Mouse (Mus musculus): ENCODE measurements around the gene Lias.

DNA sequence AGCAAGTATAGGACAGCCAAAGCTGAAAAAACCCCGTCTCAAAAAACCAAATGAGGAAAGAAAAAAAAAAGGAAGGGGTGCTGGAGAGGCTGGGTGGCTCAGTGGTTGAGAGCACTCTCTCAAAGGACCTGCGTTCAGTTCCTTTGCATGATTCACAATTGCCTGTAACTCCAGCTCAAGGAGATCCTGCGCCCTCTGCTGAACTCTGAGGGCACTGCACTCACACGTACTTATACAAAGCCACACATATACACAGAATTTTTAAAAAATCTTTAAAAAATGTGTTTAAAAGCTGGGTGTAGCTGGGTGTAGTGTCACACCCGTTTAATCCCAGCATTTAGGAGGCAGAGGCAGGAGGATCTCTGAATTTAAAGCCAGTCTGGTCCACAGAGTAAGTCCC lies 36.3 kb upstream of the Lias start:
- TF ChIP-seq POLR2A (IDR thresholded peaks at IDR 0.05; ENCODE audit: borderline replicate concordance, low read depth, low read length) (no peak), CTCF (IDR thresholded peaks at IDR 0.05; ENCODE audit: low read depth, low read length) (no peak)

Data from bone marrow macrophage, adult 2 months (primary cell).